Mouse (Mus musculus): ENCODE results near the gene Notum.
"Not testable (repeated sequence)": the region's sequence is repeated elsewhere in the genome, so short reads cannot be mapped to it uniquely, and the experiment has no call there.

The Notum gene

DNA sequence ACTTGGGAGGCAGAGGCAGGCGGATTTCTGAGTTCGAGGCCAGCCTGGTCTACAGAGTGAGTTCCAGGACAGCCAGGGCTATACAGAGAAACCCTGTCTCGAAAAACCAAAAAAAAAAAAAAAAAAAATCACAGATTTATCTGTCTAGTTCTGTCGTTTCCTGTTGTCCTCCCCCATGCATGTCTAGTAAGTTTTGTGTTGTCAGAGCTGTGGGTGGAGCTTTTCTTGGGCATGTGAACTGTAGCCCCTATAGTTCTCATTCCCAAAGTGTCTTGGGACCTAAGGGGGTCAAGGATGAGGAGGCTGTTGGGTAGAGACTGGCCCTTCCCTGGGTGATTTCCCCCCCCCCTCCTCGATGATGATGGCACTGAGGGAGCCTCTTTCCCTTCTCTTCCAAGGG lies 14.9 kb upstream of the Notum start:
- DNase-seq (ENCODE audit: low spot score in 2 of 2): not testable (repeated sequence)

DNA sequence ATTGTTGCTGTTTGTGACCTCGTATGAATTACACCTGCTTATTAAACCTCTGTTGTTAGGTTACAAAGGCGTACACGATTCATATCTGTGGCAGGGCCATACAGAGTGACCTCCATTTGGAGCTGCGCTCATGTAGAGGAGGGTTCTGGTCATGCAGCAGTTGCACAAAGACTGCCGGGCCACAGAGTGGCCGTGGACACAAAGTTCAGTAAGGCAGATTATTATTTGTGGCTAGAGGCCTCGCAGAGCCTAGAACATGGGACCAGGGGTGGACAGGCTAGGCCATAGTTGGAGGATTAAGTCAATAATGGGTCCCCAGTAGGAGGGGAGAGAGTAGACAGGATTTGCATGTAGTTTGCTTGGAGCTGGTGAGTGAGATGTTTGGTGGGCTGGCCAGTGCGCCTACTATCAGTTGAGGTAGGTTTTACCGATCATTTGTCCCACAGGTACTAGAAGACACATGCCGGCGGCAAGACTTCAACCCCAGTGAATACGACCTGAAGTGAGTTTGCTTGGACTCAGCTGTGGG lies 12.7 kb upstream of the Notum start:
- DNase-seq (ENCODE audit: low spot score in 2 of 2): no peak

DNA sequence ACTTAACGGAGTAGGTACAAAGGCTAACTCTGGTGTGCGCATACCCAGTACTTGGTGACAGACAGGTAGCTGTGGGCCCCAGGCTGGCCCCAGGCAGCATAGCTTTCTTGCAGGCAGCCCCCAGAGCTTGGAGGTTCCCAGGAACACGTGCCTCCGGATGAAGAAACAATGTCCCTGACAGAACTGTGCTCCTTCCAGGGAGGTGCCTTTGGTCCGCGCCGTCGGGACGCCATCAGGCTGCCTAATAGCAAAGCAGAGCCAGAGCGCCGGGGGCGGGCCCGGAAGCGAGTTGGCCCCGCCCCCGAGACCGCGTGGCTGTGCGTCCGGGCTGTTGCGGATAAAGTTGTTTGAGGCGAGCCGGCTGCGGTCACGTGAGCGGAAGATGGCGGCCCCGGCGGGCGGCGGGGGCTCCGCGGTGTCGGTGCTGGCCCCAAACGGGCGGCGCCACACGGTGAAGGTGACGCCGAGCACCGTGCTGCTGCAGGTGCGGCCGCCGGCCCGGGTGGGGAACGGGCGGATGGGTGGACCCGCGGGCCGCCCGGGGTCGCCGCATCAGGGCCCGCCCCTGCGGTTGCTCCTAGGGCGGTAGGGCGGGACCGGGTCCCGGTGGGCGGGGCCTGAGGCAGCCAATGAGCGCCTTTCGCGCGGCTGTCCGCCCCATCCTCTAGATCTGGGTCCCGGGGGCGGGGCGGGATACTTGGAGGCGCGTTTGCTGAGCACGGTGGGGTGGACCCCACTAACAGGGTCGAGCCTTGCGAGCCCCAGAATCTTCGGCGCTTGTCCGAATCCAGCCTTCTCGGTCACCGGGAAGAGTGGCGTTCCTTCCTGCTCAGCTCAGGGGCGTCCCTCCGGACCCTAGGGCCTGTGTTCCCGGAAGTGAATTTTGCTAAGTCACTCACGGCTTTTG lies 12.0 kb upstream of the Notum start, which contains the start of gene Aspscr1:
Gene Aspscr1, plus strand, starts transcription at position 287 of the 907 bp plus-strand sequence.
- DNase-seq (ENCODE audit: low spot score in 2 of 2): peak; percentile 96

DNA sequence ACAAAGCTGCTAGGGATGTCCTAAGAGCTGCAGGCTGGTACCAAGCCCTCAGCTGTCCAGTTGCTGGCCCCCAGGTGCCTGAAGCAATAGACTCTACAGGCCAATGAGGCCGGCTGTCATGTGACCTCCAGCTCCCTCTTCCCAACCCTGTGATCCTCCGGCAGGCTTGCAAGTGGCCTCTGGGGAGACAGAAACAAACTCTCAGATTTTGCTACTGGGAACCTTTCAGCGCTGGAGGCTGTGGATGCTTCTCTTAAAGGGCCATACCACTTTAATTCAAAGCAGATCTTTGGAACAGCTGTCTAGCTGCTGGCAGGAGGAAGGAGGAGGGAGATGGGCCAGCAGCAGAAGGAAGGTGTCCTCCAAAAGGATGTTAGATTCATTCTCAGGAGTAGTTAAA lies 5.6 kb upstream of the Notum start:
- DNase-seq (ENCODE audit: low spot score in 2 of 2): peak in 1 of 2 experiments; percentile 40

DNA sequence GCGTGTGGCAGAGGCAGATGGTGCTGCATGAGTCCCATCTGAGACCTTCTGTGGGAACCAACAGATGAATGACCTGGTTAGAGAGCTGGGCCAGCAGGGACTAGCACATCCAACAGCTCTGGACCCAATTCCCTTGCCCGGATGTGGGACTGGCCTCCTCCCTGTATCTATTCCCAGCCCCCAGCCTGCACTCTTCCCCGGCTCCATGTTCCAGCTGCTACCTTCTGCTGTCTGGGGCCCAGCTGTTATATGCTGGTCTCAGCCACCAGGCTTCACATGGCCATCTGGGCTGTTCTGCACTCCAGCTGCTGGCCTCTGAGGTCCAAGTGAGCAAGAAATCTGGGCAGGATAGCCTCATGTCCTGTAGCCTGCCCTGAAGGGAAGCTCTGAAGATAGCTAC lies 4.4 kb upstream of the Notum start:
- DNase-seq (ENCODE audit: low spot score in 2 of 2): peak; percentile 84 to 87

DNA sequence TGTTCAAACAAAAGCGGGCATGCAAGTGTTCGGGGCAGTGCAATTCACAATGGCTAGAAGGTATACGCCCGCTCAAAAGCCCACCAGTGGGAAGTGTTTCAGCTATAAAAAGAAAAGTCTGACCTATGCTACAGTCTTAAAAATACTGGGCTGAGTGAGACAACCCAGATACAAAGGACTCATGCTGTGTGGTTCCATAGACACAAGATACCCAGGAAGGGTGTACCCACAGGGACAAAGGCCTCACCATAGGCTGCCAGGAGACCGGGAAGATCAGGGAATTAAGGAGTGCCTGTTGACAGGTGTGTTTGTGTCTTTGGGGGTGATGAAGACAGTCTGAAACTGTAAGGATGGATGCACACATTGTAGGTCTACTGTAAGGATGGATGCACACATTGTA lies 2.7 kb upstream of the Notum start:
- DNase-seq (ENCODE audit: low spot score in 2 of 2): no peak

DNA sequence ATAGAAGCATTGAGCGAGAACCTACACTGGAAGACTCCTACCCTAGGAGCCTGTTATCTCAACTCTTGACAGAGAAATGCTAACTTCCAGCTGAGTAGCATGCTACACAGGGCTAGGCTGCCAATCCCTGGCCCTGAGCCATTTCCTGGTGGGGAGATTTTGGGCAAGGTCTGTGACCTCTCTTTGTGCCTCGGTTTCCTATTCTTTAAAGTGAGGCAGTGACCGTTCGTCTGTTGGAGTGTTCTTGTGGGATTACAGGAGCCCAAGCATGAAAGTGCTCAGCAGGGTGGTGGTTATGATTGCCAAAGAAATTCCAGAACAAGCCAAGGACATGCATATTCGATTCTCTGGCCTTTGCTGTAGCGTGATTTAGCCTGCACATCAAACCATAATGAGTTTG lies 1.8 kb upstream of the Notum start:
- no peak for DNase-seq (ENCODE audit: low spot score in 2 of 2)

DNA sequence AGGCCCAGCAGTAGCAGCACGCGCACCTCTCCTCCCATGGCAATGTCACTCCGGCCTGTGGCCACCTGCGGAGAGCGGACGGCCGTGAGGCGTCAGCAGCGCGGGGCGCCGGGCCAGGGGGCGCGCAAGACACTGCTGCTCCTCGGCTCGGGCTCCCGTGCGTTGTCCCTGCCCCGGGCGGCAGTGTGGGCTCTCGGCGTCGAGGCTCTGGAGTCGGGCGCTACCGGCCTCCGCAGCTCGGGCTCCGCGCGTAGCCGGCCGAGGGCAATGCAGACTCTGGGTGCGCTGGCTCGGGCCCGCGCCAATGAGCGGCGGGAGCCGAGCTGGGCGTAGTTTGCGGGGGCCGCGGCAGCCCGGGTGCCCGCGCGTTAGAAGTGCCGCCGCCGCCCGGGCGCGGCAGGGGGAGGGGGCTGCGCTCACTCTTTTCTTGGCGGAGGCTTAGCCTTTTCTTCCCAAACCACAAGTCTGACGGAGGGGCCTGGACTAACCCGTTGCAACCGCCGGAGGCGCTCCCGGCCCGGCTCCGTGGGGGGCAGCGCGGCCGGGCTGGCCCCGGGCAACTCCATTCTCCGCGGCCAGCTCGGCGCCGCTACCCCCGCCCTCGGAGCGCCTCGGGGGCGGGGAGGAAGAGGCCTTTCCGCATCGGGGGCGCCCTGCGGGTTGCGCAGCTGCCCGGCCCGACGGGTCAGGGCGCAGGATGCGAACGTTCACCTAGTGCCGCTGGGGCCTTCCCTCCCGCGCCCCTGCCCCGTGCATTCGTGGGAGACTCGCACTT lies 487 bp downstream of the Notum start:
- DNase-seq (ENCODE audit: low spot score in 2 of 2): no peak

DNA sequence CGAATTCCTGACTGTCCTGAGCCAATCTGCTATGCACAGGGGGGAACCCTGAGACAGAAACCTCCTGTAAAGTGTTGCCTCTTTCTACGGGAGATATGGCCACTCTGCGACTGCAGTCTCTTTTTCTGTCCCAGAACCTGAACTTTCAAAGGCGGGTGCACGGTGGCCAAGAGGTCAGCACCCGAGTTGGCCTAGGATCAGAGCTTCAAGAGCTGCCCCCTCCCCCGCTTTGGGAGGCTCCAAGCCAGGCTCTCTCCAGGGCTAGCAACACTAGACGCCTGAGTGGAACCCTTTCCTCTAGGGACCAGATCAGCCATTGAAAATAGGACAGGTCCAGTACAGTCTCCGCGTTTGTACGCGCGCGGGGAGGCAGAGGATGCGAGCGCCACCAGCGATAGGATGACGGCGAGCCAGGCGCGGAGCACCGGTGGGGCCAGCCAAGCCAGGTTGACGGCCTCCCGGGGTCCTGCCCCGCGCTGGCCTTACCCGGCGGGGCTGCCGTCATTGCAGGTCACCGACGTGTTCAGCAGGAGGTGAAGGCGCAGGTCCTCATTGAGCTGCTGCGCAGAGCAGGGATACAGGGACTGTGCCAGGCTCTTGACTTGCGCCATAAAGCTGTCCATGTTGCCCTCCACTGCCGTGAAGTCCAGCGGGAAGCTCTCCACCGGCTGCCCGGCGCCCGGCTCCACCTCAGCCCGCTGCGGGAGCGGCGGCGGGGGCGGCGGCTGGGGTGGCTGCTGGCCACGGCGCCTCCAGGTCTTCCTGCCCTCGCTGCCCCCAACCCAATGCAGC lies 1.3 kb downstream of the Notum start:
- DNase-seq (ENCODE audit: low spot score in 2 of 2): no peak

DNA sequence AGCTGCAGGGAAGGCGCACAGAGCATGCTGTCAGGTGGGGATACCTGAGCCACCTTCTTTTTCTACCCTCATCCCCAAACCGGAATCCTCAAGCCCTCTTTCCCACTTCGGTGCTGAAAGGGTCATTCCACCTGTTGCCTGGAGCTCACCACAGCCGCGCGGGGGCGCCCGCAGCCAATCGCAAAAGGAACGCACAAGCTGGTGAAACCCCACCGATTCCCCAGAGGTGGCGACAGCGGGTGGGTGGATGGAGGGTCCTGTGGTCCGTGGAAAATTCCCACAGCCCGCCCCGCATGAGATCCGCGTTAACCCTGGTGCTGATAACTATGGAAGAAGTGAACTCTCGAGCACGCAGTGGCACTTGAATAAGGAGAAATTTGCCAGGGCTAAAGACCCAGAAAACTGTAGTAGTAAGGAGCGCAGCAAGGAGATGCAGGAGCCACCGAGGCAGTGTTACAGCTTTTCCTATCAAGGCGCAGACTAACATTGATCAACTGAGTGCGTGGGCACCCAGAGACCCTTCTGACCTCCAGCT lies 2.0 kb downstream of the Notum start:
- peak; percentile 43 to 74 for DNase-seq (ENCODE audit: low spot score in 2 of 2)

DNA sequence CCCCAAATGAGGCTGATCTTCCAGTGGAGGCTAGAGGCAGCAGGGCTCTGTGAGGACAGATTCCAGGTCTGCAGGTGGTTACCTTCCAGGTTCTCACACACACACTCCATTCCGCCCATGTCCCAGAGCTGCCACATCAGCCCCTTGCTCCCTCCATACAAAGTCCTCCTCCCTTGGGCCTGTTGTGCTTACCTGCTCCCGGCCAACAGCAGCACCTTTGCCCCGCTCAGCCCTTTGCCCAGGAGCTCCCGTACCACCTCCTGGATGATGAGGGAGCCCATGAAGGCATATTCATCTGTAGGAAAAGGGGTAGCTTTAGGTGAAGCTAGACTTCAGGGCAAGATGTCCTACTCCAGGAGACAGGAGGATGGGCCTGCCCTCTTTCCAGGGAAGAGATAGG lies 3.7 kb downstream of the Notum start:
- DNase-seq (ENCODE audit: low spot score in 2 of 2): no peak

DNA sequence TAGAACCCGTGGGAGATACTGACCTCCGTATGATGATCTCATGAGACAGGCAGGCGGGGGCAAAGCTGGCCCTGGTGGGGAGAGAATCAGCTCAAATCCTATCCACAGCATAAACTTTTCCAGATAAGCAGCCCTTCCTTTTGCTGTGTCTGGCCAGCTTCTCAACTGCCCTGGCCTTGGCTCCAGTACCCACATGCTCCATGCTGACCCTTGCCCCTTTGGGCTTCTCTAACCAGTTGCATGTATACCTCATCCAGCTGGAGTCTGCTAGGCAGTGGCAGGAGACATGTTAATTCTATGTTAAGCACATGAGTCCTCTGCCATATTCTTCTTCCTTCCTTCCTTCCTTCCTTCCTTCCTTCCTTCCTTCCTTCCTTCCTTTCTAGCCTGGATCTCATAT lies 6.2 kb downstream of the Notum start:
- DNase-seq (ENCODE audit: low spot score in 2 of 2): no peak

DNA sequence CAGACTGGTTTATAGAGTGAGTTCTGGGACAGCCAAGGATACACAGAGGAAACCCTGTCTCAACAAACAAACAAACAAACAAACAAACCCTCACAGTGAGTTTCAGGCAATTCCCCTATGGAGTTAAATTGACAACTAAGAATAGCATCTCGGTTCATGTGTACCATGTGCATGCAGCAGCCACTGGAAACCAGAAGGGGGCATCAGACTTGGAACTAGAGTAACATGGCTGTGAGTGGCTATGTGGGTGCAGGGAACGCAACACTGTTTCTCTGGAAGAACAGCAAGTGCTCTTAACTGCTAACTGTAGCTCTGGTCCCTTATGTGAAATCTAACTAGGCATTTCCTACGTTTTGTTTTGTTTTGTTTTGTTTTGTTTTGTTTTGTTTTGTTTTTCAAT lies 9.1 kb downstream of the Notum start:
- DNase-seq (ENCODE audit: low spot score in 2 of 2): no peak

DNA sequence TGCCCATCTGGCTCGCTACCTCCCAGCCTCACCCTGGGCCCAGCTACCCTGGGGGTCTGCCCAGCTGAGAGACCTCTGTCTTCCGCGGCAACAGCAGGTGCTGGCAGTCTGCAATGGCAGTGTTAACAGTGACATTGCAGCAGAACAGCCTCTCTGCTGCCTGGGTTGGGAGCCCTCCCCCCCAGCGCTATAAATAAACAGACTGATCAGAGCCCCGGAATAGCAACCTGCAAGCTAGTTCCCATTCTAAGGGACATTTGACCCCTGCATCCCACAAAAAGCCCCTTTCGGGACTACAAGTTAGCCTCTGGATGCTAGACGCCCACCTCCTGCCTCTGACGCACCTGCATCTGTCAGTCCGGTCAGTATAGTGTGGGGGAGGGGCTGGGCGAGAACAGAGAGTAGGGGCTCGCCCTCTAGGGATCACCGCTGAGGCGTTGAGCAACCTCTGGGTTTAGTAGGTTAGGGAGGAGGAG lies 12.9 kb downstream of the Notum start, which contains the start of gene Myadml2:
Gene Myadml2, minus strand, starts transcription at position 158 of the 476 bp plus-strand sequence.
- DNase-seq (ENCODE audit: low spot score in 2 of 2): peak in 1 of 2 experiments; percentile 64

DNA sequence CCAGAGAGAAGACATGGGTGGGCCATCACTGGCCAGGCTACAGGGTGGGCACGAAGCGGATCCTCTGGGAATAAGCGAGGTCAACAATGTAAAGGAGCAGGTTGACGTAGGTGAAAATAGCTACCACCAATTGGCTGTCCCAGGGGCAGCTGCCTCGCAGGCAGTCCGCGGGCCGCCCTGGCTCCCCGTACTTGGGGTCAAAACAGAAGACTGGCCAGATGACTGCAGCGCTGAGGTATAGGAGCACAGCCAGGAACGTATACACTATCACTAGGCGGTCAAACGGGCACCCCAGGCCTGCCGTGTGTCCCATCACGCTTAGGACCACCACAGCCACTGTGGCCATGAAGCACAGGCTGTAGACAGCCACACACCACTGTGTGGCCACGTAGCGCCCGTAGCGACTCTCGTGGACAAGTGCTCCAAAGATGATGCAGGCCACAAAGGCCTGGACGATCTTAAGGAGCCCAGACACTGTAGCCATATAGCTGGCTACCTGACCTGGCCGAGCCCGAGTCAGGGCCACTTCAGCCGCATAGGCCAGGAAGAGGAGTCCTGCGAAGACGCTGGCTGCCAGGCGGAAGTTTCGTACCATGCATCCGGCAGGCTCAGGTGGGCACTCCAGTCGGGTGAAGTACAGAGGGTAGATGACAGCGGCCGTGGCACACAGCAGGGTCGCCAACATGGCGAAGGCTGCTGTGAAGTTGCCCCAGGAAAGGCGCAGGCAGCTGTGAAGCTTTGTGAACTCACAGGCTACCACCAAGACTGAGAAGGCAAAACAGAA lies 13.7 kb downstream of the Notum start:
- DNase-seq (ENCODE audit: low spot score in 2 of 2): no peak

DNA sequence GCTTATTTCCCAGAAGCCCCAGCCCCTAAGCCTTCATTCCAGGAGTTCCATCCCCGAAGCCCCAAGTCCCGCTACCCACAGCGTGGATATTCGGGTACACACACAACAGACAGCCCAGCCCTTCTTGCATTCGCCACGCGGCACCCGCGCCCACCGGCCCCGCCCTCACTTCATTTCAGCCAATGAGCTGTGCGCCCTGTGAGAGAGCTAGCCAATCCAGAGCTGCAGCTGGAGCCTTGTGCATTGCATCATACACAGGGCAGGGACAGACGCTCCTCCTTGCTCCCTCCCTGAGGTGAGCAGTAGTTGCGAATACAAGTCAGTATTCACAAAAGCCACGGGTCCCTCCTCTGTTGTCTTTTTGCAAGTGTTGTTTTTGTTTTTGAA lies 17.4 kb downstream of the Notum start, which contains the start of gene Pycr1:
Gene Pycr1, minus strand, starts transcription at position 169 of the 387 bp plus-strand sequence.
- peak; percentile 93 to 94 for DNase-seq (ENCODE audit: low spot score in 2 of 2)

DNA sequence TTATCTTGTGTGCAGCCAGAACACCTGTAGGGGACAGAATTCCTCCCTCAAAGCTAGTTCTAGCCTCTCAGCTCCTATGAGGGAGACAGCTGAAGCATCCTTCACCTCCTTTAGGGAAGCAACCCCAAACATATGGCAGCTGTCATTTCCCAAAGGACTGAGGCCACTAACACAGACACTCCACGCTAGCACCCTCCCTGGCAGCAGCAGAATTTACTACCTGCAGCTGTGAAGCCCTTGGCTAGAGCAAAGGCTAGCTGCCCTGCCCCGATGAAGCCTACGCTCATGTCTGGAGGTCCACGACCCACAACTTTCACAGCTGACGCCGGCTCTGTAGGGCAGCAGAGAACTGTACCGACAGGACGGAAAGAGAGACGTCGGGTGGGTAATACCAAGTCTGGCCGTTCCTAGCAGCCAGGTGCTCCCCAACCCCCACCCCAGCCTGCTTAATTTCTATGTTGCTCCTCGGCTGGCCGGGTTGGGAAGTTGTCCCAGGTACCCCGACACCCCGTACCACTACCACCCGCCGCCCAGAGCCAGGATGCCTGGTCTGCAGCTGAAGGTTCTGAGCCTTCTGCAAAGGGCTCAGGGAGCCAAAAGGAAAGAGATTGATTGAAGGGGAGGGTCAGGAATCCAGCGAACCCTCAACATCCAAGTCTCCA lies 17.9 kb downstream of the Notum start:
- no peak for DNase-seq (ENCODE audit: low spot score in 2 of 2)

DNA sequence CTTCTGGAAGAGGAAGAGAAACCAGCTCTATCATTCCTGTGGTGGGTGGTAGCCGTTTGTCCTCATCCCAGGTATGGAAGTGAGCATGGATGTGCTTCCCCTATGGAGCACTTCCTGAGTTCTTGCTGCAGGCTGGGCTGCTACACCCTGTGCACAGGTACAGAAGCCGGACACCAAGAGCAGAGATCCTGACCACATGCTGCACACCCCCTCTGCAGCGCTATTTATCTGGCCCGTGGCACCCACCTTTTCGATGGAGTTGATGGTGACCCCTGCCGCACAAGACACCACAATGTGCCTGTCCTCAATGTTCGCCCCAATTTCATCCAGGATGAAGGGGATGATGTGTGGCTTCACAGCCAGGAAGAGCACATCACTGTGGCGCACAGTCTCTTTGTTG lies 19.1 kb downstream of the Notum start:
- DNase-seq (ENCODE audit: low spot score in 2 of 2): no peak

DNA sequence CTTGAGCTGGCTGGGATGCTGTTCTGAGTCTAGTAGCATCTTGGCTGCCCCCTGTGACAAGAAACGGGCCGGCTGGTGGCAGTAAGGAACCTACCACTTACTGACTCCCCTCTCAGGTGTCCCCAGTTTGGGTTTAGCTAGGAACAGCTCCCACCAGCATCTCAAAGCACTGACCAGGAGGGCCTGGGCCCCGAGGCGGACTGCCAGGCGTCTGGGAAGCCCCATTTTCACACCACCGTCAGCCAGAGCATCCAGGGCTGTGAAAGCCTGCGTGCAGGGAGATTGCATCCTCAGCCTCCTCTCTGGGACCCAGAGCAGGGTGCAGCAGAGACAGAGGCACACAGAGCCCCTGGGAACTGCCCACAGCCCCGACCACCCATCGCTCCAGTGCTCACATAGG lies 19.7 kb downstream of the Notum start:
- DNase-seq (ENCODE audit: low spot score in 2 of 2): no peak

DNA sequence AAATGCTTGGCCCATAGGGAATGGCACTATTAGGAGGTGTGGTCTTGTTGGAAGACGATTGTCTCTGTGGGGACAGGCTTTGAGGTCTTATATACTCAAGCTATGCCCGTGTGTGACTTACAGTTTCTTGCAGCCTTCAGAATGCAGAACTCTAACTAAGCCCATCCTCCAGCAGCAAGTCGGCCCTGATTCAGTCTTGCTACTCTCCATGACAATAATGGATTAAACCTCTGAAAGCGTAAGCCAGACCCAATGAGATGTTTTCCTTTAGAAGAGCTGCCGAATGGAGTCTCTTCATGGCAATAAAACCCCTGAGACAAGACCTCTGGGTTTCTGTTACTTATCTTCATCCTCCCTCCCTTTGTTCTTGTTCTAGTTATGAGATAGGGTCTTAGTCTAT lies 26.2 kb downstream of the Notum start:
- no peak for DNase-seq (ENCODE audit: low spot score in 2 of 2)

All from heart, adult 9 months (tissue).